Mouse (Mus musculus) liver, adult 2 months (tissue): Measurements from ENCODE around the gene Ppard.

Source experiments
- CTCF ChIP-seq: fragments of 200-500 bp; IDR thresholded peaks from 2 replicates; pipeline ENCODE4 v1.5.1; 2011; ENCODE audit warnings: low read depth, low read length, control low read depth
- POLR2A ChIP-seq: fragments of 200-500 bp; IDR thresholded peaks from 2 replicates; pipeline ENCODE4 v1.6.1; 2011; ENCODE audit warnings: low read length, control low read depth; ENCODE audit not compliant: insufficient read depth; ENCODE audit errors: extremely low read depth

DNA sequence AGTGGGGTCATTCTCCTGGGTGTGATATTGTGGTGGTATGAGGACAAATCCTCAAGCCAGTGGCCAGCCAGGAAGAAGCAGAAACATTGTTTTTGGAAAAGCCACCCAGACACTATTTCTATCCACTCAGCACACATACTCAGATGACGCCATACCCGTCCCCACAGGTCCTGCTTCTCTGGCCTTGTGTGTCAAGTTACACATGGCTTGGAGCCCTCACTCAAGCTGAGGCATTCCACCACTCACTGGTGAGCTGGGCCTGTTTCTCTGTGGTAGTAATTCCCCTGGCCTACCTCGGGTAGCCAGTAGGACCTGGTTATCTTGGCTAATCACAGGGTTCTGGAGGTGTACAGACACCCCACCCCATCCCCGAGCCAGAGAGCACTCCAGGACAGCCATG is 61.2 kb downstream of the Ppard start:
- no peak for TF ChIP-seq CTCF
- TF ChIP-seq POLR2A = no peak
